ENCODE assay signal across 22 mouse cellular contexts in genomic region chr14:78690883-78691282, GRCm38 (mm10).
"Had no signal": no experiment of that assay in that cellular context is flagged by ENCODE, and none has a peak within 500 bp of the region (broad histone marks: within the 10 kb centered on the region; RNA-seq: fewer than 3 reads in every experiment).

No protein-coding gene starts in this region.

- H3K4me3 ChIP-seq: heart, embryonic 10.5 days; heart, embryonic 12.5 days; hindbrain, embryonic 13.5 days; hindbrain, embryonic 15.5 days; kidney, embryonic 15.5 days; limb, embryonic 13.5 days; limb, embryonic 15.5 days had no signal

- H3K4me1 ChIP-seq: hindbrain, embryonic 15.5 days; limb, embryonic 13.5 days; limb, embryonic 15.5 days had no signal

- H3K27ac ChIP-seq: heart, embryonic 10.5 days; hindbrain, embryonic 13.5 days; hindbrain, embryonic 15.5 days; hindbrain, postnatal 0 days; kidney, embryonic 15.5 days; kidney, postnatal 0 days; limb, embryonic 13.5 days; limb, embryonic 15.5 days had no signal

- DNase-seq: forebrain, postnatal 0 days; gastrocnemius, postnatal 14 days; gastrocnemius, postnatal 36 days; heart, postnatal 10 days; kidney, adult 11 months; kidney, adult 2 months; kidney, adult 9 months; kidney, postnatal 14 days; kidney, postnatal 36 days; layer of hippocampus, adult 9-11 months; layer of hippocampus, postnatal 36 days; left cerebral cortex, postnatal 4 days had no signal

- H3K36me3 ChIP-seq: heart, embryonic 10.5 days; heart, embryonic 12.5 days; hindbrain, embryonic 13.5 days; hindbrain, embryonic 15.5 days; kidney, embryonic 15.5 days; limb, embryonic 13.5 days; limb, embryonic 15.5 days had no signal

- H3K27me3 ChIP-seq: heart, embryonic 12.5 days; hindbrain, embryonic 13.5 days; hindbrain, embryonic 15.5 days; kidney, embryonic 15.5 days; limb, embryonic 13.5 days; limb, embryonic 15.5 days had no signal

- H3K9ac ChIP-seq: forebrain, postnatal 0 days; heart, embryonic 12.5 days; hindbrain, embryonic 13.5 days; hindbrain, embryonic 15.5 days; kidney, embryonic 15.5 days; limb, embryonic 13.5 days; limb, embryonic 15.5 days had no signal

- H3K4me2 ChIP-seq: heart, embryonic 12.5 days; hindbrain, embryonic 13.5 days; hindbrain, embryonic 15.5 days; kidney, embryonic 15.5 days; limb, embryonic 13.5 days; limb, embryonic 15.5 days had no signal

- H3K9me3 ChIP-seq: heart, embryonic 10.5 days; heart, embryonic 12.5 days; hindbrain, embryonic 13.5 days; hindbrain, embryonic 15.5 days; kidney, embryonic 15.5 days; limb, embryonic 13.5 days; limb, embryonic 15.5 days had no signal

- ATAC-seq: forebrain, postnatal 0 days; hindbrain, postnatal 0 days; intestine, embryonic 16.5 days had no signal
